In genomic region chr7:141363106-141363751, GRCm38 (mm10) we compare ENCODE assay signal across 9 mouse cellular contexts. TPM values are rescaled to one million over a fixed set of nuclear protein-coding genes. Genes with fewer than 3 reads are reported as not detected.
DNase-seq lines count a peak whose midpoint lies in the region; ATAC-seq lines count a peak whose summit lies in the region.
"Had no signal": no experiment of that assay in that cellular context is flagged by ENCODE, and none has a peak within 500 bp of the region (broad histone marks: within the 10 kb centered on the region; RNA-seq: fewer than 3 reads in every experiment).

No protein-coding gene starts in this region.

- peak; percentile 94 for DNase-seq in midbrain, embryonic 11.5 days (ENCODE audit: low spot score, missing footprints)
- DNase-seq in cerebellum, adult 11-12 months, result peak; percentile 69
- DNase-seq in gastrocnemius, adult 18-20 months (ENCODE audit: low spot score), result peak; percentile 62
- DNase-seq in left cerebral cortex, postnatal 25 days (ENCODE audit: low spot score in 2 of 2), result peak; percentile 77 to 85
- peak; percentile 78 to 88 for DNase-seq in spleen, postnatal 4 days (ENCODE audit: low spot score in 2 of 2)

- H3K9ac ChIP-seq in midbrain, embryonic 11.5 days (ENCODE audit: low read length), result no peak overlapping the region
- H3K9ac ChIP-seq in midbrain, embryonic 15.5 days, result no peak overlapping the region
- no peak overlapping the region for H3K9ac ChIP-seq in intestine, embryonic 16.5 days (ENCODE audit: low read depth, low read length)
- no peak overlapping the region for H3K9ac ChIP-seq in midbrain, embryonic 13.5 days (replicated peaks)
- H3K9ac ChIP-seq: neural tube, embryonic 12.5 days had no signal

- WGBS in midbrain, embryonic 11.5 days, result 59% methylated on average over 4 of the region's 4 CpGs
- WGBS in midbrain, embryonic 15.5 days, result 60% methylated on average over 4 of the region's 4 CpGs
- 60% methylated on average over 4 of the region's 4 CpGs for WGBS in intestine, embryonic 16.5 days
- 67% methylated on average over 4 of the region's 4 CpGs for WGBS in midbrain, embryonic 13.5 days

- H3K4me2 ChIP-seq in midbrain, embryonic 11.5 days, result no peak overlapping the region
- H3K4me2 ChIP-seq in midbrain, embryonic 15.5 days, result no peak overlapping the region
- no peak overlapping the region for H3K4me2 ChIP-seq in intestine, embryonic 16.5 days (ENCODE audit: low read depth, low read length)
- no peak overlapping the region for H3K4me2 ChIP-seq in midbrain, embryonic 13.5 days (replicated peaks)
- H3K4me2 ChIP-seq: neural tube, embryonic 12.5 days had no signal

- H3K9me3 ChIP-seq in midbrain, embryonic 11.5 days (ENCODE audit: control insufficient read depth, low read length), result no peaks in the 10 kb centered on the region
- no peaks in the 10 kb centered on the region for H3K9me3 ChIP-seq in midbrain, embryonic 15.5 days
- H3K9me3 ChIP-seq in intestine, embryonic 16.5 days (ENCODE audit: control insufficient read depth, low read length), result no peaks in the 10 kb centered on the region
- no peaks in the 10 kb centered on the region for H3K9me3 ChIP-seq in midbrain, embryonic 13.5 days
- H3K9me3 ChIP-seq: neural tube, embryonic 12.5 days had no signal

- H3K4me3 ChIP-seq in midbrain, embryonic 11.5 days (ENCODE audit: low read depth, low read length), result no peak overlapping the region
- H3K4me3 ChIP-seq in midbrain, embryonic 15.5 days, result no peak overlapping the region
- no peak overlapping the region for H3K4me3 ChIP-seq in intestine, embryonic 16.5 days (ENCODE audit: low read length)
- no peak overlapping the region for H3K4me3 ChIP-seq in midbrain, embryonic 13.5 days (replicated peaks)
- H3K4me3 ChIP-seq: neural tube, embryonic 12.5 days had no signal

- no peaks in the 10 kb centered on the region for H3K36me3 ChIP-seq in midbrain, embryonic 11.5 days (ENCODE audit: control insufficient read depth, insufficient read depth, low read length)
- no peaks in the 10 kb centered on the region for H3K36me3 ChIP-seq in midbrain, embryonic 15.5 days (replicated peaks)
- no peaks in the 10 kb centered on the region for H3K36me3 ChIP-seq in intestine, embryonic 16.5 days (ENCODE audit: control insufficient read depth, insufficient read depth, low read length)
- no peaks in the 10 kb centered on the region for H3K36me3 ChIP-seq in midbrain, embryonic 13.5 days
- H3K36me3 ChIP-seq: neural tube, embryonic 12.5 days had no signal

- peak; percentile 52; the same call in 1 of the 2 replicates for ATAC-seq in midbrain, embryonic 11.5 days (ENCODE audit: low FRiP score)
- ATAC-seq in midbrain, embryonic 15.5 days (replicated peaks), result no peak
- peak; percentile 72 for ATAC-seq in intestine, embryonic 16.5 days
- peak; percentile 73; the same call in 1 of the 2 replicates for ATAC-seq in midbrain, embryonic 13.5 days

- H3K4me1 ChIP-seq in midbrain, embryonic 11.5 days (ENCODE audit: control insufficient read depth, insufficient read depth, low read length), result no peaks in the 10 kb centered on the region
- H3K4me1 ChIP-seq in midbrain, embryonic 15.5 days, result peaks cover 3% of the 10 kb centered on the region; the same call in 1 of the 2 replicates
- peaks cover 9% of the 10 kb centered on the region; the same call in 1 of the 2 replicates for H3K4me1 ChIP-seq in intestine, embryonic 16.5 days (ENCODE audit: control insufficient read depth, insufficient read depth, low read length)
- H3K4me1 ChIP-seq in midbrain, embryonic 13.5 days (replicated peaks), result peaks cover 3% of the 10 kb centered on the region; the same call in 1 of the 2 replicates
- H3K4me1 ChIP-seq: neural tube, embryonic 12.5 days had no signal

- H3K27me3 ChIP-seq in midbrain, embryonic 11.5 days (ENCODE audit: control insufficient read depth, insufficient read depth, low read length), result peaks cover 5% of the 10 kb centered on the region
- peaks cover 10% of the 10 kb centered on the region for H3K27me3 ChIP-seq in midbrain, embryonic 15.5 days (replicated peaks)
- H3K27me3 ChIP-seq in intestine, embryonic 16.5 days (replicated peaks; ENCODE audit: control insufficient read depth, insufficient read depth, low read length), result no peaks in the 10 kb centered on the region
- peaks cover 33% of the 10 kb centered on the region for H3K27me3 ChIP-seq in midbrain, embryonic 13.5 days

- H3K27ac ChIP-seq in midbrain, embryonic 11.5 days (ENCODE audit: low read depth, low read length), result no peak overlapping the region
- no peak overlapping the region for H3K27ac ChIP-seq in midbrain, embryonic 15.5 days
- no peak overlapping the region for H3K27ac ChIP-seq in intestine, embryonic 16.5 days (ENCODE audit: low read length)
- H3K27ac ChIP-seq in midbrain, embryonic 13.5 days, result no peak overlapping the region
- H3K27ac ChIP-seq: neural tube, embryonic 12.5 days had no signal

- intact Hi-C loops in left cerebral cortex, postnatal 25 days (cut with DNase I), result loop anchor here (2.0 to 5.0 kb wide), 2 partner anchors 96 to 134 kb away; partner anchors contain the start of genes Irf7 and Phrf1

RNA-seq across cellular contexts. Expression of gene Eps8l2, which starts 24.5 kb away (rescaled TPM):
- 0.97 and 1.3 TPM in 2 replicates for polyA plus RNA-seq in midbrain, embryonic 11.5 days (2014; fragmentation: Nextera tagmentation; extraction: Ambion mirVana)
- 0.49 and 0.66 TPM in 2 replicates for polyA plus RNA-seq in midbrain, embryonic 15.5 days (2015; fragmentation: Nextera tagmentation; extraction: Ambion mirVana)
- 1 to 10 TPM; 1.1 to 2.3 TPM for total RNA-seq in gastrocnemius, adult 18-20 months (2021)
- polyA plus RNA-seq in intestine, embryonic 16.5 days (2015; fragmentation: Nextera tagmentation; extraction: Ambion mirVana), result 191 and 214 TPM in 2 replicates
- total RNA-seq in left cerebral cortex, postnatal 25 days (2021), result 1 to 10 TPM; 3.0 to 3.3 TPM
- 0.23 and 0.31 TPM in 2 replicates for polyA plus RNA-seq in midbrain, embryonic 13.5 days (2015; fragmentation: Nextera tagmentation; extraction: Ambion mirVana)

RNA-seq across cellular contexts. Expression of gene Taldo1, which starts 28.8 kb away (rescaled TPM):
- polyA plus RNA-seq in midbrain, embryonic 11.5 days (2014; fragmentation: Nextera tagmentation; extraction: Ambion mirVana), result 386 and 400 TPM in 2 replicates
- 292 and 298 TPM in 2 replicates for polyA plus RNA-seq in midbrain, embryonic 15.5 days (2015; fragmentation: Nextera tagmentation; extraction: Ambion mirVana)
- 10 to 100 TPM; 84.5 to 85.6 TPM for total RNA-seq in gastrocnemius, adult 18-20 months (2021)
- 567 and 582 TPM in 2 replicates for polyA plus RNA-seq in intestine, embryonic 16.5 days (2015; fragmentation: Nextera tagmentation; extraction: Ambion mirVana)
- 100 to 1,000 TPM; 103 TPM for total RNA-seq in left cerebral cortex, postnatal 25 days (2021)
- 337 and 346 TPM in 2 replicates for polyA plus RNA-seq in midbrain, embryonic 13.5 days (2015; fragmentation: Nextera tagmentation; extraction: Ambion mirVana)

RNA-seq across cellular contexts. Expression of gene Tmem80, which starts 35.7 kb away (rescaled TPM):
- polyA plus RNA-seq in midbrain, embryonic 11.5 days (2014; fragmentation: Nextera tagmentation; extraction: Ambion mirVana), result 31.4 and 34.4 TPM in 2 replicates
- polyA plus RNA-seq in midbrain, embryonic 15.5 days (2015; fragmentation: Nextera tagmentation; extraction: Ambion mirVana), result 63.0 and 63.3 TPM in 2 replicates
- 10 to 100 TPM; 13.7 to 13.9 TPM for total RNA-seq in gastrocnemius, adult 18-20 months (2021)
- polyA plus RNA-seq in intestine, embryonic 16.5 days (2015; fragmentation: Nextera tagmentation; extraction: Ambion mirVana), result 32.4 and 34.2 TPM in 2 replicates
- total RNA-seq in left cerebral cortex, postnatal 25 days (2021), result 10 to 100 TPM; 33.4 to 34.6 TPM
- polyA plus RNA-seq in midbrain, embryonic 13.5 days (2015; fragmentation: Nextera tagmentation; extraction: Ambion mirVana), result 76.6 and 77.3 TPM in 2 replicates

RNA-seq across cellular contexts. Expression of gene Deaf1, which starts 35.7 kb away (rescaled TPM):
- 61.6 and 66.9 TPM in 2 replicates for polyA plus RNA-seq in midbrain, embryonic 11.5 days (2014; fragmentation: Nextera tagmentation; extraction: Ambion mirVana)
- 224 and 234 TPM in 2 replicates for polyA plus RNA-seq in midbrain, embryonic 15.5 days (2015; fragmentation: Nextera tagmentation; extraction: Ambion mirVana)
- 10 to 100 TPM in 1 of 2 experiments, 1 to 10 TPM in 1; 8.9 to 13.2 TPM for total RNA-seq in gastrocnemius, adult 18-20 months (2021)
- 61.0 and 64.4 TPM in 2 replicates for polyA plus RNA-seq in intestine, embryonic 16.5 days (2015; fragmentation: Nextera tagmentation; extraction: Ambion mirVana)
- total RNA-seq in left cerebral cortex, postnatal 25 days (2021), result 10 to 100 TPM; 71.8 to 76.6 TPM
- polyA plus RNA-seq in midbrain, embryonic 13.5 days (2015; fragmentation: Nextera tagmentation; extraction: Ambion mirVana), result 140 and 148 TPM in 2 replicates

RNA-seq across cellular contexts. Expression of gene Gatd1, which starts 50.7 kb away (rescaled TPM):
- polyA plus RNA-seq in midbrain, embryonic 11.5 days (2014; fragmentation: Nextera tagmentation; extraction: Ambion mirVana), result 34.0 and 36.1 TPM in 2 replicates
- 57.2 and 59.5 TPM in 2 replicates for polyA plus RNA-seq in midbrain, embryonic 15.5 days (2015; fragmentation: Nextera tagmentation; extraction: Ambion mirVana)
- total RNA-seq in gastrocnemius, adult 18-20 months (2021), result 1 to 10 TPM; 6.6 to 7.5 TPM
- polyA plus RNA-seq in intestine, embryonic 16.5 days (2015; fragmentation: Nextera tagmentation; extraction: Ambion mirVana), result 47.5 and 48.2 TPM in 2 replicates
- 10 to 100 TPM; 41.3 to 48.4 TPM for total RNA-seq in left cerebral cortex, postnatal 25 days (2021)
- 55.1 and 63.8 TPM in 2 replicates for polyA plus RNA-seq in midbrain, embryonic 13.5 days (2015; fragmentation: Nextera tagmentation; extraction: Ambion mirVana)

Comparison
In these comparisons a context has a peak if more than half of its experiments do, and no peak if none do; other contexts are left out.
1. RNA of gene Eps8l2, which starts 24.5 kb away (polyA plus RNA-seq): 191 to 214 TPM in intestine, embryonic 16.5 days; 0.97 to 1.3 TPM in midbrain, embryonic 11.5 days, 0.49 to 0.66 TPM in midbrain, embryonic 15.5 days and 0.23 to 0.31 TPM in midbrain, embryonic 13.5 days; every median in the first group is over 10 times any median in the second.
2. Peak in every context shown above with its lines, with median percentiles within 50 percentile points of each other: DNase-seq.